Mouse (Mus musculus): ENCODE data around the gene Cdk5r2. TPM values are rescaled to one million over a fixed set of nuclear protein-coding genes. Genes with fewer than 3 reads are reported as not detected.

The Cdk5r2 gene
- polyA plus RNA-seq, 1 experiment, result not detected

- no peak for TF ChIP-seq CTCF (IDR thresholded peaks at IDR 0.05; ENCODE audit: extremely low read depth, insufficient read depth, insufficient read length, insufficient replicate concordance)
- DNase-seq (ENCODE audit: low read depth in 1 of 2, low spot score in 2 of 2), result no peak
- H3K27ac ChIP-seq (ENCODE audit: insufficient read depth, low read length), result no peak overlapping the region
- 5% methylated on average over 29 of the region's 29 CpGs for WGBS
- H3K36me3 ChIP-seq (ENCODE audit: control insufficient read depth, insufficient read depth, low read length), result no peaks in the 10 kb centered on the region
- peaks cover 37% of the 10 kb centered on the region for H3K27me3 ChIP-seq (ENCODE audit: control insufficient read depth, insufficient read depth, low read length)
- peaks cover 16% of the 10 kb centered on the region for H3K4me1 ChIP-seq (ENCODE audit: control insufficient read depth, insufficient read depth, insufficient read length)
- H3K4me3 ChIP-seq (ENCODE audit: extremely low read depth, insufficient read depth, insufficient read length), result no peak overlapping the region
These were observed 3.5 kb downstream of the Cdk5r2 start for GRCm38 (mm10) chr1:74858171-74858719.

- Histone ChIP-seq H3K4me3 (ENCODE audit: extremely low read depth, insufficient read depth, insufficient read length) (no peak overlapping the region), H3K27me3 (ENCODE audit: control insufficient read depth, insufficient read depth, low read length) (peaks cover 37% of the 10 kb centered on the region), H3K27ac (ENCODE audit: insufficient read depth, low read length) (no peak overlapping the region), H3K4me1 (ENCODE audit: control insufficient read depth, insufficient read depth, insufficient read length) (peaks cover 16% of the 10 kb centered on the region), H3K36me3 (ENCODE audit: control insufficient read depth, insufficient read depth, low read length) (no peaks in the 10 kb centered on the region)
- DNase-seq (ENCODE audit: low read depth in 1 of 2, low spot score in 2 of 2), result no peak
- 16% methylated on average over 16 of the region's 16 CpGs for WGBS
- no peak for TF ChIP-seq CTCF (IDR thresholded peaks at IDR 0.05; ENCODE audit: extremely low read depth, insufficient read depth, insufficient read length, insufficient replicate concordance)
- TF ChIP-seq POLR2A (IDR thresholded peaks at IDR 0.05; ENCODE audit: low read depth, low read length), result no peak
These were observed 4.1 kb downstream of the Cdk5r2 start for GRCm38 (mm10) chr1:74858805-74859204.

GRCm38 (mm10) chr1:74859223-74859984 lies 4.7 kb downstream of the Cdk5r2 start:
- Histone ChIP-seq H3K4me3 (ENCODE audit: extremely low read depth, insufficient read depth, insufficient read length) (no peak overlapping the region), H3K36me3 (ENCODE audit: control insufficient read depth, insufficient read depth, low read length) (no peaks in the 10 kb centered on the region), H3K4me1 (ENCODE audit: control insufficient read depth, insufficient read depth, insufficient read length) (peaks cover 15% of the 10 kb centered on the region), H3K27ac (ENCODE audit: insufficient read depth, low read length) (no peak overlapping the region), H3K27me3 (ENCODE audit: control insufficient read depth, insufficient read depth, low read length) (peaks cover 35% of the 10 kb centered on the region)
- 29% methylated on average over 6 of the region's 6 CpGs for whole genome bisulfite sequencing
- DNase-seq (ENCODE audit: low read depth in 1 of 2, low spot score in 2 of 2), result no peak
- no peak for TF ChIP-seq CTCF (IDR thresholded peaks at IDR 0.05; ENCODE audit: extremely low read depth, insufficient read depth, insufficient read length, insufficient replicate concordance)
- TF ChIP-seq POLR2A (IDR thresholded peaks at IDR 0.05; ENCODE audit: low read depth, low read length), result no peak

- no peak overlapping the region for H3K4me3 ChIP-seq (ENCODE audit: extremely low read depth, insufficient read depth, insufficient read length)
- no peak for DNase-seq (ENCODE audit: low read depth in 1 of 2, low spot score in 2 of 2)
- no peaks in the 10 kb centered on the region for H3K36me3 ChIP-seq (ENCODE audit: control insufficient read depth, insufficient read depth, low read length)
- no peak overlapping the region for H3K27ac ChIP-seq (ENCODE audit: insufficient read depth, low read length)
- H3K27me3 ChIP-seq (ENCODE audit: control insufficient read depth, insufficient read depth, low read length), result peaks cover 14% of the 10 kb centered on the region
- no peaks in the 10 kb centered on the region for H3K4me1 ChIP-seq (ENCODE audit: control insufficient read depth, insufficient read depth, insufficient read length)
- TF ChIP-seq POLR2A (IDR thresholded peaks at IDR 0.05; ENCODE audit: low read depth, low read length) (no peak), CTCF (IDR thresholded peaks at IDR 0.05; ENCODE audit: extremely low read depth, insufficient read depth, insufficient read length, insufficient replicate concordance) (no peak)
These were observed 7.0 kb downstream of the Cdk5r2 start for GRCm38 (mm10) chr1:74861783-74862182.

GRCm38 (mm10) chr1:74872218-74872617 lies 17.5 kb downstream of the Cdk5r2 start:
- TF ChIP-seq POLR2A (IDR thresholded peaks at IDR 0.05; ENCODE audit: low read depth, low read length), result no peak
- no peak for TF ChIP-seq CTCF (IDR thresholded peaks at IDR 0.05; ENCODE audit: extremely low read depth, insufficient read depth, insufficient read length, insufficient replicate concordance)
- H3K4me1 ChIP-seq (ENCODE audit: control insufficient read depth, insufficient read depth, insufficient read length), result no peaks in the 10 kb centered on the region
- no peak overlapping the region for H3K4me3 ChIP-seq (ENCODE audit: extremely low read depth, insufficient read depth, insufficient read length)
- 0 out of 2 replicates have a peak, but pooled peaks cover 1% of the 10 kb centered on the region for H3K27me3 ChIP-seq (ENCODE audit: control insufficient read depth, insufficient read depth, low read length)
- no peaks in the 10 kb centered on the region for H3K36me3 ChIP-seq (ENCODE audit: control insufficient read depth, insufficient read depth, low read length)
- WGBS, result 36% methylated on average over 2 of the region's 2 CpGs
- no peak overlapping the region for H3K27ac ChIP-seq (ENCODE audit: insufficient read depth, low read length)
- DNase-seq (ENCODE audit: low read depth in 1 of 2, low spot score in 2 of 2), result no peak

- no peak for TF ChIP-seq POLR2A (IDR thresholded peaks at IDR 0.05; ENCODE audit: low read depth, low read length)
- no peak for TF ChIP-seq CTCF (IDR thresholded peaks at IDR 0.05; ENCODE audit: extremely low read depth, insufficient read depth, insufficient read length, insufficient replicate concordance)
- H3K27me3 ChIP-seq (ENCODE audit: control insufficient read depth, insufficient read depth, low read length), result peaks cover 8% of the 10 kb centered on the region
- WGBS, result 45% methylated on average over 3 of the region's 3 CpGs
These were observed 22.5 kb downstream of the Cdk5r2 start for GRCm38 (mm10) chr1:74877199-74877598.

GRCm38 (mm10) chr1:74880785-74881360 lies 26.1 kb downstream of the Cdk5r2 start:
- Histone ChIP-seq H3K4me3 (ENCODE audit: extremely low read depth, insufficient read depth, insufficient read length) (no peak overlapping the region), H3K27me3 (ENCODE audit: control insufficient read depth, insufficient read depth, low read length) (peaks cover 28% of the 10 kb centered on the region), H3K27ac (ENCODE audit: insufficient read depth, low read length) (no peak overlapping the region), H3K36me3 (ENCODE audit: control insufficient read depth, insufficient read depth, low read length) (no peaks in the 10 kb centered on the region), H3K4me1 (ENCODE audit: control insufficient read depth, insufficient read depth, insufficient read length) (peaks cover 2% of the 10 kb centered on the region; the same call in 1 of the 2 replicates)
- WGBS, result 12% methylated on average over 18 of the region's 18 CpGs
- TF ChIP-seq POLR2A (IDR thresholded peaks at IDR 0.05; ENCODE audit: low read depth, low read length) (no peak), CTCF (IDR thresholded peaks at IDR 0.05; ENCODE audit: extremely low read depth, insufficient read depth, insufficient read length, insufficient replicate concordance) (peak; percentile 64; the same call in 1 of the 2 replicates)
- DNase-seq (ENCODE audit: low read depth in 1 of 2, low spot score in 2 of 2), result peak in 1 of 2 experiments; percentile 40

More at GRCm38 (mm10) chr1:74877199-74877598, 22.5 kb downstream of the Cdk5r2 start:
- DNase-seq (ENCODE audit: low read depth in 1 of 2, low spot score in 2 of 2), result no peak
- Histone ChIP-seq H3K27ac (ENCODE audit: insufficient read depth, low read length) (no peak overlapping the region), H3K4me1 (ENCODE audit: control insufficient read depth, insufficient read depth, insufficient read length) (no peaks in the 10 kb centered on the region), H3K4me3 (ENCODE audit: extremely low read depth, insufficient read depth, insufficient read length) (no peak overlapping the region), H3K36me3 (ENCODE audit: control insufficient read depth, insufficient read depth, low read length) (no peaks in the 10 kb centered on the region)
